Mouse (Mus musculus): ENCODE measurements around the gene Man1c1. TPM values are rescaled to one million over a fixed set of nuclear protein-coding genes. Genes with fewer than 3 reads are reported as not detected.

Man1c1 gene
- polyA plus RNA-seq, 1 experiment from 2014 or later: 2.4 TPM

GRCm38 (mm10) chr4:134586126-134586525 lies 118.0 kb downstream of the Man1c1 start:
- H3K4me1 ChIP-seq: peaks cover 20% of the 10 kb centered on the region

GRCm38 (mm10) chr4:134583513-134583912 lies 120.6 kb downstream of the Man1c1 start:
- no peaks in the 10 kb centered on the region for H3K36me3 ChIP-seq
- no peaks in the 10 kb centered on the region for H3K9me3 ChIP-seq
- 81% methylated on average over 3 of the region's 3 CpGs for WGBS
- H3K27me3 ChIP-seq: 0 out of 2 replicates have a peak, but pooled peaks cover 3% of the 10 kb centered on the region
- H3K4me2 ChIP-seq: no peak overlapping the region
- no peak overlapping the region for H3K4me3 ChIP-seq
- ATAC-seq (ENCODE audit: insufficient number of reproducible peaks, insufficient read depth, low FRiP score, low TSS enrichment, low read depth): no peak
- H3K9ac ChIP-seq: no peak overlapping the region
- H3K4me1 ChIP-seq: peaks cover 40% of the 10 kb centered on the region
- H3K27ac ChIP-seq: no peak overlapping the region

More at GRCm38 (mm10) chr4:134586126-134586525, 118.0 kb downstream of the Man1c1 start:
- Histone ChIP-seq H3K27ac (no peak overlapping the region), H3K9ac (no peak overlapping the region), H3K36me3 (no peaks in the 10 kb centered on the region), H3K9me3 (no peaks in the 10 kb centered on the region), H3K4me3 (no peak overlapping the region), H3K27me3 (0 out of 2 replicates have a peak, but pooled peaks cover 3% of the 10 kb centered on the region), H3K4me2 (no peak overlapping the region)
- WGBS: 75% methylated on average over 7 of the region's 7 CpGs
- no peak for ATAC-seq (ENCODE audit: insufficient number of reproducible peaks, insufficient read depth, low FRiP score, low TSS enrichment, low read depth)

GRCm38 (mm10) chr4:134581365-134581764 lies 122.7 kb downstream of the Man1c1 start:
- Histone ChIP-seq H3K4me2 (no peak overlapping the region), H3K27me3 (no peaks in the 10 kb centered on the region), H3K36me3 (no peaks in the 10 kb centered on the region), H3K9ac (0 out of 2 replicates have a peak overlapping the region, but pooled peaks have one; percentile 6), H3K4me3 (no peak overlapping the region), H3K27ac (0 out of 2 replicates have a peak overlapping the region, but pooled peaks have one; percentile 23), H3K4me1 (peaks cover 37% of the 10 kb centered on the region), H3K9me3 (no peaks in the 10 kb centered on the region)
- ATAC-seq (ENCODE audit: insufficient number of reproducible peaks, insufficient read depth, low FRiP score, low TSS enrichment, low read depth): no peak
- 42% methylated on average over 8 of the region's 8 CpGs for WGBS

DNA sequence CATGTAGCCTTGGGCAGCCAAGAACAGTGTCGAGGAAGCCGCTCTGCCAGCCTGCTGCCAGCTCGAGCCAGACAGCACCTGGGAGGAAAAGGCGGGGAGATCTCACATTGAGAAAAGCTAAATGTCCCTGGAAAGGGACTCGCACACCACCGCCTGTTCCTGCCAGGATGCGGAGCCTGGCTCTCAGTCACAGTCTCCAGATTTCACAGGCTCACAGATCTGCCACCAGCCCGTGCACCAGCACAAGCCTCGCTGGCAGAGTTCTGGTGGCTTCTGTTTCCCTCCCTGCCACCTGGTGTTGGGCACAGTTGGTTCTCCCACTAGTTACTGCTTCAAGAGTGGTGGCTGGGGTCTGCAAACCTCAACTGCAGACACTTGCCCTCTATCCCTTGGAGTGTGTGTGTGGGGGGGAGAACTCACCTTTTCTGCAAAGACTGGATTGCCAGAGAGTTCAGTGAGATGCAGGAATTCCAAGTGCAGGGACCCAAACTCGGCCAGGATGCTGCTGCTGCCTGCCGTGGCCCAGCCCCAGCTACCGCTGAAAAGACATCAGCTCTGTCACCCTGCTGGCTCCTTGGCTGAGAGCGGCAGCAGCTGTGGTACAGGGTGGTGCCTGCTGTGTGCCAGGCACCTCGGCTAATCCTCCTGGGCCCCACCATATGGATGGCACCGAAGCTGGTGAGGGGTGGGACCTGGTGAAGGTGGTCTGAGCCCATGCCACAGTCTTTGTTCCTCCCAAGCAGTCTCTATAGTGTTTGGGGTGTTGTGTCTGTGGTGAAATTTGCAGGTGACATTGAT lies 123.5 kb downstream of the Man1c1 start:
- peaks cover 37% of the 10 kb centered on the region for H3K4me1 ChIP-seq
- no peak for ATAC-seq (ENCODE audit: insufficient number of reproducible peaks, insufficient read depth, low FRiP score, low TSS enrichment, low read depth)
- H3K27me3 ChIP-seq: no peaks in the 10 kb centered on the region
- no peak overlapping the region for H3K9ac ChIP-seq
- no peak overlapping the region for H3K27ac ChIP-seq
- H3K9me3 ChIP-seq: no peaks in the 10 kb centered on the region
- WGBS: 70% methylated on average over 15 of the region's 15 CpGs
- H3K4me2 ChIP-seq: no peak overlapping the region
- no peak overlapping the region for H3K4me3 ChIP-seq
- no peaks in the 10 kb centered on the region for H3K36me3 ChIP-seq

DNA sequence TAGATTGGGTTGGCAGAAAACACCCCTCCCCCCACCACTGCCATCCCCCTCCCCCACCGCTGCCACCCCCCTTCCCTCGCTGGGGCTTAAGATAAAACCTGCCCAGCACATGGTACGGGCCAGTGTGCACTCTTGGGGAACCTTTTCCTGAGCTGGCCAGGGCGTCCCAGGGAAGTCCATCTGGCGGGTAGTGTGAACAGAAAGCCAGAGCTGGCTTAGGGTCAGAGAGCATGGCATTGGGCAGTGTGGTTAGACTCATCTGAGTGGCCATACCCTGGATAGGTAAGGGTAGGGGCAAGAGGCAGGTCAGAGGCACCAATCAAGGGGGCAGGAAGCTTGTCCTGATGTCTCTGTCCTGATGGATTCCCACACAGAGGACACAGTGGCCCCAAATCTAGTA lies 124.5 kb downstream of the Man1c1 start:
- H3K4me3 ChIP-seq: no peak overlapping the region
- no peaks in the 10 kb centered on the region for H3K9me3 ChIP-seq
- H3K4me1 ChIP-seq: peaks cover 37% of the 10 kb centered on the region
- ATAC-seq (ENCODE audit: insufficient number of reproducible peaks, insufficient read depth, low FRiP score, low TSS enrichment, low read depth): 0 out of 2 replicates have a peak, but pooled peaks have one; percentile 5
- WGBS: 18% methylated on average over 5 of the region's 5 CpGs
- peak overlapping the region; percentile 48 for H3K4me2 ChIP-seq
- peak overlapping the region; percentile 21; the same call in 1 of the 2 replicates for H3K9ac ChIP-seq
- H3K36me3 ChIP-seq: no peaks in the 10 kb centered on the region
- no peaks in the 10 kb centered on the region for H3K27me3 ChIP-seq
- H3K27ac ChIP-seq: no peak overlapping the region

DNA sequence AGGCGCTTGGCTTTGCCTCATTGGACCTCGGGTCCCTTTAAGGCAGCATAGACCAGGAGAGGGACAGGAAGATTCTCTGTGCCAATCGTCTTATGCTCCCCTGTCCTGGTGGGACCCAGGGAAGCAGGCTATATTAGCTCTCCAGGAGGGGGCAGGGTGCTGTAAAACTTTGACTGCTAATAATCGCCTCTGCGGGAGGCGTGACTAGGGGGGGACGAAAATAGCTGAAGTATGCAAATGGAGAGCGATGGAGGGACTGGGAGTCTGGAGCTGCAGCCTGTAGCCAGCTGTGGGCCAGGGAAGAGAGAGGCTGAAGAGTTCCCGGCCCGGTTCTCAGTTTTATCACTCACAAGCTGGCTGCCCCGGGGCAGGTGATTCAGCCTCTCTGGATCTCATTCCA lies 124.9 kb downstream of the Man1c1 start:
- Histone ChIP-seq H3K9ac (peak overlapping the region; percentile 21; the same call in 1 of the 2 replicates), H3K27ac (no peak overlapping the region), H3K4me2 (peak overlapping the region; percentile 48), H3K9me3 (no peaks in the 10 kb centered on the region), H3K4me3 (no peak overlapping the region), H3K36me3 (no peaks in the 10 kb centered on the region), H3K27me3 (no peaks in the 10 kb centered on the region), H3K4me1 (peaks cover 37% of the 10 kb centered on the region)
- 7% methylated on average over 11 of the region's 11 CpGs for WGBS
- ATAC-seq (ENCODE audit: insufficient number of reproducible peaks, insufficient read depth, low FRiP score, low TSS enrichment, low read depth): 0 out of 2 replicates have a peak, but pooled peaks have one; percentile 12

- no peak for ATAC-seq (ENCODE audit: insufficient number of reproducible peaks, insufficient read depth, low FRiP score, low TSS enrichment, low read depth)
- Histone ChIP-seq H3K27ac (no peak overlapping the region), H3K36me3 (no peaks in the 10 kb centered on the region), H3K4me3 (no peak overlapping the region), H3K9me3 (no peaks in the 10 kb centered on the region), H3K9ac (no peak overlapping the region), H3K27me3 (no peaks in the 10 kb centered on the region), H3K4me2 (0 out of 2 replicates have a peak overlapping the region, but pooled peaks have one; percentile 48), H3K4me1 (peaks cover 37% of the 10 kb centered on the region)
- 62% methylated on average over 5 of the region's 5 CpGs for WGBS
Observed at GRCm38 (mm10) chr4:134578407-134578806, 125.7 kb downstream of the Man1c1 start.

DNA sequence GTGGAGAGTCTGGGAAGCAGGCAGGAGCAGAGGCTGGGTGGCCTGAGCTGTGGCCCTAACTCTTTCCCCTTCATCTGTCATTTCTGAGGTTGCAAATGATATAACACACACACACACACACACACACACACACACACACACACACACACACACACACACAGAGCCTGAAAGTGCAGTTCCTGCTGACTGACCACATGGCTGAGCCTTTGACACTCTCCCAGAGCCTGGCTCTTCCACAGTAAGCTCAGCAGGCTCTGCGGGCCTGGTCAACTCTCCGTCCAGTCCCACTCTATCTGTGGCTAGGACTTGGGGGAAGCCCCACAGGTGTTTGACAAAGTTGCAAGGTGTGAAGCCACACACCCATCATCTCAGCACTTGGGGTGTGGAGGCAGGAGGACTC lies 126.8 kb downstream of the Man1c1 start:
- no peaks in the 10 kb centered on the region for H3K27me3 ChIP-seq
- no peak overlapping the region for H3K4me2 ChIP-seq
- H3K36me3 ChIP-seq: no peaks in the 10 kb centered on the region
- H3K4me3 ChIP-seq: no peak overlapping the region
- H3K4me1 ChIP-seq: peaks cover 37% of the 10 kb centered on the region
- no peaks in the 10 kb centered on the region for H3K9me3 ChIP-seq
- 82% methylated on average over 2 of the region's 2 CpGs for WGBS
- no peak overlapping the region for H3K9ac ChIP-seq
- H3K27ac ChIP-seq: no peak overlapping the region
- ATAC-seq (ENCODE audit: insufficient number of reproducible peaks, insufficient read depth, low FRiP score, low TSS enrichment, low read depth): no peak

DNA sequence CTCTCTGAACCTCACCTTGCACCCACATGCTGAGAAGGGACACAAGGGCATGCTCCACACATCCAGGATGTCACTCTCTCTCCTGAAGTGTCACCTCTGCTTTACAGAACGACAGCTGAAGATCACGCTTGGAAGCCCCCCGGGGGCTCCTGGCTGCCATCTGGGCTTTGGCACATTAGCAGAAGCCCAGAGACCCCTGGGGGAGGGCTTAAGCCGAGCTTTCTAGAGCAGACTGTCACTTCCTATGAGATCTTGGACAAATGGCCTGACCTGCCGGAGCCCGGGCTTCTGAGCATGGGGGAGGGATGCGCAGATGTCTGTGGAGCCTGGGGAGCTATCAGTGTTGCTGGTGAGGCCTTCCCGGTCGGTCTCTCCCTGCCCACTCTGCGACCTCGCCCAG lies 128.6 kb downstream of the Man1c1 start:
- Histone ChIP-seq H3K27me3 (no peaks in the 10 kb centered on the region), H3K4me2 (no peak overlapping the region), H3K4me3 (no peak overlapping the region), H3K36me3 (no peaks in the 10 kb centered on the region), H3K9me3 (no peaks in the 10 kb centered on the region), H3K9ac (no peak overlapping the region), H3K4me1 (peaks cover 23% of the 10 kb centered on the region), H3K27ac (no peak overlapping the region)
- ATAC-seq (ENCODE audit: insufficient number of reproducible peaks, insufficient read depth, low FRiP score, low TSS enrichment, low read depth): no peak
- 46% methylated on average over 11 of the region's 11 CpGs for WGBS

- Histone ChIP-seq H3K4me3 (no peak overlapping the region), H3K9ac (no peak overlapping the region), H3K27me3 (no peaks in the 10 kb centered on the region; the same call in 1 of the 2 replicates), H3K27ac (no peak overlapping the region), H3K4me2 (no peak overlapping the region), H3K9me3 (no peaks in the 10 kb centered on the region), H3K36me3 (no peaks in the 10 kb centered on the region), H3K4me1 (0 out of 2 replicates have a peak, but pooled peaks cover under 1% of the 10 kb centered on the region)
- 75% methylated on average over 24 of the region's 24 CpGs for WGBS
- ATAC-seq (ENCODE audit: insufficient number of reproducible peaks, insufficient read depth, low FRiP score, low TSS enrichment, low read depth): no peak
Observed at GRCm38 (mm10) chr4:134572449-134573300, 131.4 kb downstream of the Man1c1 start.

DNA sequence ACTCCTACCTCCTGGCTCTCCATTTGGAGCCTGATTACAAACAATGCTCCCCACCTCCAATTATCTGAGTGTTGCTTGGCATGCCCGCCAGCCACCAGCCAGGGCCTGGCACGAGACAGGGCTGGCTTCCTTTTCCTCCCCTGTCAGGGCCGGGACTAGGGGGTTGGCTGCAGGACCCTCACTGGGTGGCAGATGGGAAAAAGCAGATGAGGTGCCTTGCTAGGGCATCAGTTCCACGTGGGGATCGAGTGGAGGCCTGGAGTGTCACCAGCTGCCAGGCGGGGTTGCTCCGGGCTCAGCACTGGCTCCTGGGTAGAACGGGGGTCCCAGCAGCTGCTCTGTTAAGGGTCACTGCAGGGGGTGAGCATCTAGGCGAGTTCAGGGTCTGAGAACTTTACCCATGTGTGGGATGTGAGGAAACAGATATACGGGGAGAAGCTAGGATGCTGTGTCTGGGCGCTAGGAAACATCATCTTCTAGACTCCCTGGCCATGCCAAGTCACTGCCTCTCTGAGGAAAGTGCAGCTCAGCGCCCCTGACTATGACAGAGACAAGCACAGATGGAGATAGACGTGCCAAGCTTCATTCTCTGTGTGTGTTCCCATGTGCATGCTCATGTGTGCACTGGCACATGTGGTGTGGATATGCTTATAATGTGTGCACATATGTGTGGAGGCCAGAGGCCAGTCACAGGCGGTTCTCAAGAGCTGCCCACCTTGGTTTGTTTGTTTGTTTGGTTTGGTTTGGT lies 133.2 kb downstream of the Man1c1 start:
- Histone ChIP-seq H3K4me1 (0 out of 2 replicates have a peak, but pooled peaks cover 2% of the 10 kb centered on the region), H3K36me3 (peaks cover under 1% of the 10 kb centered on the region; the same call in 1 of the 2 replicates), H3K4me3 (no peak overlapping the region), H3K4me2 (no peak overlapping the region), H3K9me3 (no peaks in the 10 kb centered on the region), H3K27me3 (no peaks in the 10 kb centered on the region; the same call in 1 of the 2 replicates), H3K9ac (no peak overlapping the region), H3K27ac (no peak overlapping the region)
- WGBS: 75% methylated on average over 14 of the region's 14 CpGs
- ATAC-seq (ENCODE audit: insufficient number of reproducible peaks, insufficient read depth, low FRiP score, low TSS enrichment, low read depth): no peak

Measured in embryonic facial prominence, embryonic 13.5 days (tissue).